Mouse (Mus musculus) midbrain, embryonic 14.5 days (tissue): ENCODE measurements around the gene Olfr1045. TPM values are rescaled to one million over a fixed set of nuclear protein-coding genes. Genes with fewer than 3 reads are reported as not detected.
"Not testable (repeated sequence)": the region's sequence is repeated elsewhere in the genome, so short reads cannot be mapped to it uniquely, and the experiment has no call there.

Experiments
- ATAC-seq: fragments of 200-750 bp; cut with Nextera tagmentation; 2 replicates; pipeline ENCODE4 v1.8.0; 2017; ENCODE audit warnings: moderate number of reproducible peaks, moderate library complexity; ENCODE audit not compliant: low FRiP score, low TSS enrichment
- DNase-seq: peaks from one replicate; pipeline ENCODE4 v3.0.0-alpha.2; 2015
- H3K27ac ChIP-seq: fragments of 300-500 bp; sonication (generic); replicated peaks from 2 replicates; pipeline ENCODE4 v1.5.1; 2014; ENCODE audit warnings: mild to moderate bottlenecking, low read depth, low read length, moderate library complexity
- H3K27me3 ChIP-seq: fragments of 300-500 bp; sonication (generic); 2 replicates; pipeline ENCODE4 v1.6.1; 2014; ENCODE audit warnings: low read length, control low read depth, mixed read lengths; ENCODE audit not compliant: control insufficient read depth, insufficient read depth
- H3K36me3 ChIP-seq: fragments of 300-500 bp; sonication (generic); 2 replicates; pipeline ENCODE4 v1.6.1; 2014; ENCODE audit warnings: low read length, control low read depth; ENCODE audit not compliant: control insufficient read depth, insufficient read depth
- H3K4me1 ChIP-seq: fragments of 300-500 bp; sonication (generic); 2 replicates; pipeline ENCODE4 v1.6.1; 2014; ENCODE audit warnings: mild to moderate bottlenecking, antibody characterized with exemption, low read length, control low read depth; ENCODE audit not compliant: control insufficient read depth, insufficient read depth
- H3K4me2 ChIP-seq: fragments of 300-500 bp; sonication (generic); 2 replicates; pipeline ENCODE4 v1.6.1; 2014; ENCODE audit warnings: mild to moderate bottlenecking, low read length, moderate library complexity
- H3K4me3 ChIP-seq: fragments of 300-500 bp; sonication (generic); replicated peaks from 2 replicates; pipeline ENCODE4 v1.5.1; 2014; ENCODE audit warnings: low read depth, low read length
- H3K9ac ChIP-seq: fragments of 300-500 bp; sonication (generic); replicated peaks from 2 replicates; pipeline ENCODE4 v1.6.1; 2014; ENCODE audit warnings: mild to moderate bottlenecking, low read length, moderate library complexity
- H3K9me3 ChIP-seq: fragments of 300-500 bp; sonication (generic); 2 replicates; pipeline ENCODE4 v1.6.1; 2016; ENCODE audit warnings: low read length, control low read depth, mixed read lengths; ENCODE audit not compliant: control insufficient read depth
- WGBS: fragments of 180-500 bp; shearing (Covaris S2); extraction: QIAGEN DNeasy Blood & Tissue Kit; methylation state at CpG from one replicate; pipeline ENCODE4 v1.1.7; 2014; 5-methylcytosine and 5-hydroxymethylcytosine counted together
- polyA plus RNA-seq: library from polyadenylated mRNA; unstranded; fragments of >200 nt; fragmentation: Nextera tagmentation; extraction: Ambion mirVana; gene quantifications from 2 replicates; pipeline ENCODE4 v1.2.1, GENCODE M21; 2014

The Olfr1045 gene
- polyA plus RNA-seq = not detected in 2 replicates

DNA sequence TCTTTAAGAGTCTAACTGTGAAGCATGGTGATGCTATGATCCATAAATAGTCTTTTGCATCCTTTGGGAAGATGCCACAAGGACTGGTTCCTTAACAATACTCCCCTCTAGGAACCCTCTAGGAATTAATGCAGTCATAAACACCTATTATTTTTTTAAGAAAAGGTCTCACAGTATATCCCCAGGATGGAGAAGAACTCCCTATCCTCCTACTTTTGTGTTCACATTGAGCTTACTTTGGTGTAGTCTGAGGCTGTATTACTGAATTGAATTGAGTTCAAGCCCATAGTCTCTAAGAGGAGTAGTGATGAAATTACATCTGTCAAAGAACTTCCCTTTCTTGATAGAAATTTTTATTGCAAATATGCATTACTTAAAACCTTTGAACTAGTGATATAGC, at the start of gene Olfr1045:
TSS of gene Olfr1045 (minus strand) at position 101 of the 400 bp plus-strand sequence.
- Histone ChIP-seq H3K27me3 (no peaks in the 10 kb centered on the region), H3K4me1 (no peaks in the 10 kb centered on the region), H3K36me3 (no peaks in the 10 kb centered on the region), H3K27ac (no peak within 1 kb of the TSS), H3K4me2 (no peak within 1 kb of the TSS), H3K9me3 (no peaks in the 10 kb centered on the region), H3K4me3 (no peak within 1 kb of the TSS), H3K9ac (no peak within 1 kb of the TSS)
- ATAC-seq (no peak), DNase-seq (no peak)

DNA sequence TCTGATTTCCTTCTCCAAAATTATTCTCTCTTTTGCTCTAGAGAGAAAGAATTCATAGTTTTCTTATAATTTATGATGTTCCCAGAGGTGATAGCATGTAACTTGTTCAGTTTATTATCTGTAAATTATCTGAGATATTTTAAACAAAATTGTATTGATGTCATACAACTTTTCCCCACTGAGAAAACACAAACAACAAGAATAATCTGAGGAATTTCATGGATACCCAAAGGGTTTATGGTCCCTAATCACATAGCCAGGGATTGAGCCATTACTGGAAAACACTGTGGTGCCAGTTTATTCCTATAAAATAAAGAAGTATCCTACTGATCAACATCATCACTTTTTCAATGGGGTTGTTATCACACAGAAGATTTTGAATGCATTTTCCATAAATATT, 37.4 kb upstream of the Olfr1045 start, which contains the start of gene Olfr1048:
TSS of gene Olfr1048 (minus strand) at position 101 of the 400 bp plus-strand sequence.
- ATAC-seq = no peak
- Histone ChIP-seq H3K9ac (no peak within 1 kb of the TSS), H3K4me2 (no peak within 1 kb of the TSS)

DNA sequence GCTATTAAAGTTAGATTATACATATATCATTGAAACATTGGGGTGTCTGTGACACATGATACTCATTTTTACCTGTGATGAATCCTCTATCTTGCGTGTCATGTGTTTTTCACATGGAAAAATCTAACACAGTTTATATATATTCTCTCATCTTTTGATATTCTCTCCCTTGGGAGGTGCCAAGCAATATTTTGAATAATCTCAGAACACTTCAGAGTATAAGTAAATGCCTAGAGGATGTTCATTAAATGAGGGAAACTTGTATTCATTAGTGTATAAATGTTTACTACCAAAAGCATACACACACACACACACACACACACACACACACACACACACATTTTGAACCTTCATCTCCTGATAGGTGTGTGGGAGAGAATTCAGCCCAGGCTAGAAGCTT, 28.5 kb upstream of the Olfr1045 start, which contains the start of gene Olfr1047:
TSS of gene Olfr1047 (minus strand) at position 101 of the 400 bp plus-strand sequence.
- no peak within 1 kb of the TSS for H3K4me3 ChIP-seq
- ATAC-seq (no peak), DNase-seq (no peak)
- 91% methylated on average over 1 of the region's 1 CpGs for WGBS
- no peaks in the 10 kb centered on the region for H3K9me3 ChIP-seq
- no peaks in the 10 kb centered on the region for H3K36me3 ChIP-seq
- no peaks in the 10 kb centered on the region for H3K4me1 ChIP-seq
- H3K4me2 ChIP-seq = no peak within 1 kb of the TSS
- no peaks in the 10 kb centered on the region for H3K27me3 ChIP-seq
- no peak within 1 kb of the TSS for H3K9ac ChIP-seq
- no peak within 1 kb of the TSS for H3K27ac ChIP-seq

More for the DNA sequence above, 37.4 kb upstream of the Olfr1045 start, which contains the start of gene Olfr1048:
- no peaks in the 10 kb centered on the region for H3K4me1 ChIP-seq
- no peaks in the 10 kb centered on the region for H3K9me3 ChIP-seq
- no peak within 1 kb of the TSS for H3K4me3 ChIP-seq
- H3K36me3 ChIP-seq = no peaks in the 10 kb centered on the region
- no peaks in the 10 kb centered on the region for H3K27me3 ChIP-seq
- no peak for DNase-seq
- H3K27ac ChIP-seq = no peak within 1 kb of the TSS

DNA sequence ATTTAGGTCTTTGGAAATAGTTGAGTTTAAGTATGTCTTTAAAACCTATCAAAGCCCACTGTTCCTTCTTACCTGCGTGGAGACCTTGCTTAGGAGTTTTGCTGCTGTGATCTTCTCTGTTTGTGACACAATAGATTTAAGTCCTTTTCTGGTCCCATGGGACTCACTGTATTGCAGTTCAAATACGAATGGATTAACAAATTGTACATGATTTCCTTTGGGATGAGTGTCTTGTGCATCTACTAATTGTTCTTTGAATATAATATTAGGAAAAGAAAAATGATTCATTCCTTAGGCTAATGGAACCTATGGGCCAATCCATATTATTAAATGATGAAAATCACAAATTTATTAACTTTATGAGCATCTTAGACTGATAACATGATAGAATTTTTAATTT, 16.4 kb upstream of the Olfr1045 start, which contains the start of gene Olfr1046:
TSS of gene Olfr1046 (minus strand) at position 101 of the 400 bp plus-strand sequence.
- Histone ChIP-seq H3K9me3 (no peaks in the 10 kb centered on the region), H3K9ac (no peak within 1 kb of the TSS), H3K27me3 (no peaks in the 10 kb centered on the region), H3K27ac (no peak within 1 kb of the TSS), H3K4me3 (no peak within 1 kb of the TSS), H3K4me2 (no peak within 1 kb of the TSS), H3K36me3 (no peaks in the 10 kb centered on the region), H3K4me1 (no peaks in the 10 kb centered on the region)
- 79% methylated on average over 2 of the region's 2 CpGs for WGBS
- no peak for ATAC-seq
- no peak for DNase-seq

DNA sequence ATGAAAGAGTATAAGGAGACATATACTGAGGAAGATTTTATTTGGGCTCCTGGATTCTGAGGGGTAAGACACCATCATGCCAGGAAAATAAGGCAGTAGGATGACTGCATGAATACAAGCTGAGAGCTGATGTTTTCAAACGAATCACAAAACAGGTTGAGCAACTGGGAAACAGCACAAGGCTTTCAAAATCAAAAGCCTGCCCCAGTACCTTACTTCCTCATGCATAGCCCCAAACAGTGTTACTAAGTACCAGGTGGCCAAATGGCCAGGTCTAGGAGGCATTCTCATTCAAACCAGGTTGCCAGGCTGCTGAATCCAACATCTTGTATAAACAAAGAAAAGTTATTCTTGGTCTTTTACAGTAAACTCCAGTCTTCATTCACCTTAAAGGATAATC, 6.9 kb downstream of the Olfr1045 start:
- no peaks in the 10 kb centered on the region for H3K27me3 ChIP-seq
- no peaks in the 10 kb centered on the region for H3K4me1 ChIP-seq
- DNase-seq = no peak
- H3K4me2 ChIP-seq = no peak overlapping the region
- H3K27ac ChIP-seq = no peak overlapping the region
- no peak for ATAC-seq
- 51% methylated on average over 1 of the region's 1 CpGs for WGBS
- H3K36me3 ChIP-seq = no peaks in the 10 kb centered on the region
- no peak overlapping the region for H3K4me3 ChIP-seq
- no peak overlapping the region for H3K9ac ChIP-seq
- H3K9me3 ChIP-seq = no peaks in the 10 kb centered on the region

DNA sequence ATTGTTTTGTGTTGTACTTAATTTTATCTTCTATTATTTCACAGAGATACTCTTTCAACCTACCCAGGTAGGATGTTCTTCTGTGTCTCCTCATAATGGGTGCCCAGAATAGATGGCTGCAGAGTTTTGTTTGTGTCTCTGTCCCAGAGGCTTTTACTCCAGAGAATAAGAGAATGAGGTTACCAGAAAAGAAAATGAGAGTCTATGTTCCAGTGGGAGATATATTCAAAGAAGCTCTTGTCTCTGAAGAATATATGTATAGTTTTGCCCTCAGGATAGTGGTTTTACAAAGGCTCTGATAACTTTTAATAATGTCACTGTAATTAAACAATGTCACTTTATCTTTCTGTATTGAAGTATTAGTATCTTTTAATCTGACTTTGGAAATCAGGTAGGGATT, 17.2 kb downstream of the Olfr1045 start, which contains the start of gene Olfr52:
TSS of gene Olfr52 (minus strand) at position 101 of the 400 bp plus-strand sequence.
- Histone ChIP-seq H3K36me3 (no peaks in the 10 kb centered on the region), H3K4me3 (no peak within 1 kb of the TSS), H3K9me3 (no peaks in the 10 kb centered on the region), H3K27me3 (no peaks in the 10 kb centered on the region), H3K4me1 (no peaks in the 10 kb centered on the region), H3K27ac (no peak within 1 kb of the TSS), H3K4me2 (no peak within 1 kb of the TSS), H3K9ac (no peak within 1 kb of the TSS)
- DNase-seq (no peak), ATAC-seq (no peak)

DNA sequence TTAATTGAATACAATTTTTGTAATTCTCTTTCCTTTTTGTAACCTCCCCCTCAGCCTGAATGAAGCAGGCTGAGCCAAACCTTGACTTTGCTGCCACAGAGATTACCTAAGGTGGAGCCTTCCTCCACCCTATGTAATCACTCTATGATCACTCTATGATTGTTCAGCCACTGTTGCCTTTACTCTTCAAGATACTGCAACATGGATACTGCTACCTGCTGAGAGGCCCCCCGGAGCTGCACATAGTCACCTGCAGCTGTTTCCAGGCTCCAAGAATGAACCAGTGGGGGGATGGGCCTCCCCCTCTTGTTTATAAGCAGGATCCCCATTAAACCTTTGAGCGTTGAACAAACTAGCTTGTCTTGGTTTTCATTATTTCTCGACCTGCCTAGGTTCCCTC, 22.9 kb downstream of the Olfr1045 start:
- no peak for ATAC-seq
- H3K9ac ChIP-seq = no peak overlapping the region
- 80% methylated on average over 3 of the region's 3 CpGs for WGBS

DNA sequence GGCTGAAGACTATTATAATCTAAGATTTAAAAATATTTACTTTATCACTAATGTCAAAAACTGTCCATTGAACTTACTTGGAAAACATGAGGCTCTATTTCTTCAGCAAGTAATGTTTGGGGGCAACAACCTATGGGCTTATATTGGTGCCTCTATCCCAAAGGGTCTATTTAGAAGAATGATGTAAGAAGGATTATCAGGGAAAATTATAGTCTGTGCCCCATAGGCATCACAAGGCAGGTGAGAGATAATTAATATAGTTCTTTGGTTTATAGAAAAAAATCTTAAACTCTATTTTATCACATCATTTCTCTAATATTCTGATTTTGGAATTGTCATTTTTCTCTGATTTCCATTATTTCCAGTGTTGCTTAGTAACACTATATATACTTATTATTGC, 25.1 kb downstream of the Olfr1045 start, which contains the start of gene Olfr1044:
TSS of gene Olfr1044 (minus strand) at position 101 of the 400 bp plus-strand sequence.
- Histone ChIP-seq H3K9me3 (no peaks in the 10 kb centered on the region), H3K4me3 (no peak within 1 kb of the TSS), H3K27ac (no peak within 1 kb of the TSS), H3K36me3 (no peaks in the 10 kb centered on the region), H3K9ac (no peak within 1 kb of the TSS), H3K27me3 (no peaks in the 10 kb centered on the region), H3K4me2 (no peak within 1 kb of the TSS), H3K4me1 (no peaks in the 10 kb centered on the region)
- no peak for DNase-seq
- ATAC-seq = no peak

More for the DNA sequence above, 22.9 kb downstream of the Olfr1045 start:
- no peaks in the 10 kb centered on the region for H3K27me3 ChIP-seq
- H3K4me2 ChIP-seq = no peak overlapping the region
- no peaks in the 10 kb centered on the region for H3K36me3 ChIP-seq
- no peak for DNase-seq
- H3K4me3 ChIP-seq = no peak overlapping the region
- no peaks in the 10 kb centered on the region for H3K9me3 ChIP-seq
- H3K27ac ChIP-seq = no peak overlapping the region
- H3K4me1 ChIP-seq = no peaks in the 10 kb centered on the region

DNA sequence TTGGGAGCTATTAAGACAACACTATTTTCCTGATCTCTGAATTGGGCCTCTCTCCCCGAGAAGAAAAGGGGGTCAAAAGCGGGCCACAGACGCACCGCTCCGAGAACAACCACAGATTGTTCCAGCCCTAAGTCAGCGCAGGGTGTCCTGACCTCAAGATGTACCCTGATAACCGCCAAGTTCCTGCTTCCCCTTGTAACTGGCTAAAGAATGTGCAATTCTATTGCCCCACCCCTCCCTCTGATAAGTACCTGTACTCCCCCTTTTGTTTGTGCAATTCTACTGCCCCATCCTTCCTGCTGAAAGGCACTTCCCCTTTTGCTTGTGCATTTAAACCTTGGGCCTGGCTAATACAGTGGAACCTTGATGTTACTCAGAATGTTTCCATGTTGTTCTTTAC, 27.4 kb downstream of the Olfr1045 start:
- not testable (repeated sequence) for H3K27me3 ChIP-seq, ATAC-seq, DNase-seq, H3K4me2 ChIP-seq, H3K4me3 ChIP-seq, H3K27ac ChIP-seq, H3K9me3 ChIP-seq, H3K9ac ChIP-seq, H3K36me3 ChIP-seq, H3K4me1 ChIP-seq
- 90% methylated on average over 7 of the region's 7 CpGs for WGBS
